Mouse (Mus musculus): ENCODE data around the gene Tff2.

Tff2 gene

DNA sequence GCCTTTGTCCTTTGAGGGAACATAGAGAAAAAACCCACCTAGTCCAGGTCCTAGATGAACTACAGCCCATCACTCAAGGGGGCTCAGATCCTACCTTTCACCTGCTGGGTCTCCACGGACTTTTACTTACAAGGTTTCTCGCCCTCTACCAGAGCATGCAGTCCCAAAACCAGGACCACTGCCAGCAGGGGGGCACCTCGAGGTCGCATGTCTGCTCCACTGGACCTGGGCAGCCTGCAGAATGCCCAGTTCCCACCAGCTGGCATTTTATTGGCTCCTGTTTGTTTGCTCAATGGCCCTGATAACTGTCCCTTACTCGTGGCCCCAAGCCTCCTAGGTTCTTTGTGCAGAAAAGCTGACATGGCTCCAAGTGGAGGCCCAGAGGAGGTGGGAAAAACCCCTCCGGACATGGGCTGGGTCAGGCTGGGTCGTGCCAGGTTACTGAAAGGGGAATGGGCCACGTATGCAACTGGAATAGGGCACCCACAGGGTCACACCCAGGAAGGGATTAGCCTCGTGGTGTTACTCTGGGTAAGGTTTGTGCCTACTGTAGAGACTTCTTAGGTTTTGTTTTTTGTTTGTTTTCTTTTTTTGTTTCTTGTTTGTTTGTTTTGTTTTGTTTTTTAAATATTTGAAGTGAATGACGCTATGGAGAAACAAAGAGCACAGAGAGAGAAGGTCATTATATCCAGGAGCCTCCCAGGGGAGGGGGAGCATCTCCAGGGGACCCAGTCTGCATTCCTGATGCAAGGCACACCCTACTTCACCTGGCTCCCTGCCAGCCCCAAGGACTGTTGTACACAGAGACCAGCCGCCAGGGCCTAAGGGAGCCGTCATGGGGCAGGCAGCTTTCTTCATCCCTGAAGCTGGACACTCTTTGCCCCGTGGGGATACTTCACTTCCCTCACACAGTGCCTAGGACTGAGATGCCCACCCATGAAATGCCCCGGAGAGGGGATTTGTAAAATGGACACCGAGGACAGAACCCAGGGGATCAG lies at the start of gene Tff2:
TSS of gene Tff2 (minus strand) at position 243 of the 998 bp plus-strand sequence.
- peak; percentile 11 for DNase-seq (ENCODE audit: low spot score)

DNA sequence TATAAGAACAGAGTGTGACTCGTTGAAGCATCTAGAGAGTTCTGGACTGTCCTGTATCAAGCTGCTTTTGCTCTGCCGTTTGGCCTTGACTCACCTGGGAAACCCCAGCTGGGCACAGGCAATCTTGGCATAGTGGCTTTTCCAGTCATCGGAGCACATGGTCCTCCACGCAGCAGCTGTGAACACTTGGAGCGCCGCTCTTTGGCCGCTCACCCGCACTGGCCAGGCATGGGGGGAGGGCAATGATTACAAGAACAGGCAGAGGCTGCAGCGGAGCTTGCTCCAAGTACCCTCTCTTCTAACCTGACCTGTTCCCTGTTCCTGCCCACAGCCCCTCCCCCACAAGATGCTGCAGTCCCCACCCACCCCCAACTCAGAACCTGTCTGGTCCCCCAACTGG lies 49.3 kb upstream of the Tff2 start:
- no peak for DNase-seq (ENCODE audit: low spot score)

DNA sequence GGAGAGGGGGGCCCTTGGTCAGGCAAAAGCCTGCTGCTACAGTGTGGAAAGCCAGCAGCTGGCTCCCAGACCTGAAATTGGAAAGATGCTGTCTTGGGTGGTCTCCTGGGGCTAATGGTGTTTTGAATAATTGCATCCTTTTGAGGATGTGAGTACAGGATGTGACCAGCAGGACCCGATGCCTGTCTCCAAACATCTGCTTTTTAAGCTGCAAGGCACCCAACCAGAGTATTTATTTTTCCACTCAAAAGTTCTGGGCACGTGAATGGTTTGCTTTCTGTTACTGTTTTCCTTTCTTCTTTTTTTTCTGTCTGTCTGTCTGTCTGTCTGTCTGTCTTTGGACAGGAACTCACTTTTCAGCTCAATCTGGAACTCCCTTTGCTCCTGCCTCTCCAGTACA lies 48.6 kb upstream of the Tff2 start:
- DNase-seq (ENCODE audit: low spot score), result no peak

DNA sequence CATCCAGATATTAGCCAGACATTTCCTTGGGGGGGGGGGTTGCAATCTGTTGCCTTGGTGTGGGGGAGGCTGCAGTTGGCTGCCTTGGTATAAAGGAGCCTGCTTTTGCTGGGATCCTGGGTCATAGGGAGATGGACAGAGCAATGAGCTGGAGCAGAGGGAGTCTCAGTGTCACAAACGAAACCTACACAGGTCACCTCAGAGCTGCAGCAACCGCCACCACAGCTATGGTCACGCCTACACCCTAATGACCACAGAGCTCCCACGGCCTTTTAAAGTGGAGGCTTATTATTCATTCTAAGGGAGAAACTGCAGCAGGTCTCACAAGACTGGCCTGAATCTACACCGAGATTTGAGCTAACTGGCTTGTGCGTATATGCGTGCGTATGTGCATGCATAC lies 47.7 kb upstream of the Tff2 start:
- no peak for DNase-seq (ENCODE audit: low spot score)

DNA sequence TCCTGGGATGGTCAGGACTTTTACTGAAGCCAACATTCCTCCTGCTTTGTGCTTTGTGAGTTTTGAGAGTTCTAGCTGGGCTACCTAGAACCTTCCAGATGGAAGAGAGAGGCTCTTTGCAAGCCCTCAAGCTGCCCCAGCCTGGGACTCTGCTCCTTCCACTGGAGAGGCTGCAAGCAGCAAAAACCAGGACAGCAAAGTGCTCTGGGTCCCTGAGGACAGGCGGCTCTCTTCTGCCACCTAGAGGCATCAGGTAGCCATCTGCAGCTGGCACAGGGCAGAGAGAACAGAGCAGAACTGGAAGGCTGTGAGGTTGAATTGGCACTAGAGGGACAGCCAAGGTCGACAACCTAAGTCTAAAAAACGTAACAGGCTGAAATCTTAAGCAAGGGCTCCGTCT lies 43.3 kb upstream of the Tff2 start:
- DNase-seq (ENCODE audit: low spot score), result peak; percentile 77

DNA sequence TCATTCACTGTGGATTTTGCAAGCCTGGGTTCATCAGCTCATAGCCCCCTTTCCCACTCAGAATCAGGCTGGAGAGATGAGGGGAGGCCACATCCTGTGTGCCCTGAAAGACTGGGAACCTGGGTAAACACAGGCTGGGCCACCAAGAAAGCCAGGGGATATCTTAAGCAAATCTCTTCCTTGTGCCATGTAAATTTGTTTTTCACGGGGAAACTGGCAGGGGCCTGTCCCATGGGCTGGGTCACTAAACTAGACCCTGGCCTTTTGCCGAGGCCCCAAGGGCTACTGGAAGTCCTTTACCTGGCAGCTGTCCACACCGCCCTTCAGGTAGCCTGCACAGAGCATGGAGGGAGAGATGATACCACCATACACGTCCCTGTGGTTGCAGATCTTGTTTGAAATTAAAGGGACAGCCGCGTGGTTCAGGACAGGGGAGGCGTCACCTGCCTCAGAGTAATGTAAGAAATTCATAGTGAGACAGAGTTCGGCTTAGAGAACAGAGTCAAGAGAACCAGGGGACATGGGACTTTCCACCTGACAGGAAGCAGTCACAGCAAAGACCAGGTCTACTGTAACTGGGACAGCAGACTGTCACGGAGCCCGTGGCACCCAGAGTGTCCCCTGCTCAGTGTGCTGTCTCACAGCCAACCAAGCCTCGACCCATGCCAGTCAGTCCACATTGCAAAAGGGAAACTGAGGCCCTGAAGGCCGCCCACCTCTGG lies 40.3 kb upstream of the Tff2 start:
- DNase-seq (ENCODE audit: low spot score), result peak; percentile 70

DNA sequence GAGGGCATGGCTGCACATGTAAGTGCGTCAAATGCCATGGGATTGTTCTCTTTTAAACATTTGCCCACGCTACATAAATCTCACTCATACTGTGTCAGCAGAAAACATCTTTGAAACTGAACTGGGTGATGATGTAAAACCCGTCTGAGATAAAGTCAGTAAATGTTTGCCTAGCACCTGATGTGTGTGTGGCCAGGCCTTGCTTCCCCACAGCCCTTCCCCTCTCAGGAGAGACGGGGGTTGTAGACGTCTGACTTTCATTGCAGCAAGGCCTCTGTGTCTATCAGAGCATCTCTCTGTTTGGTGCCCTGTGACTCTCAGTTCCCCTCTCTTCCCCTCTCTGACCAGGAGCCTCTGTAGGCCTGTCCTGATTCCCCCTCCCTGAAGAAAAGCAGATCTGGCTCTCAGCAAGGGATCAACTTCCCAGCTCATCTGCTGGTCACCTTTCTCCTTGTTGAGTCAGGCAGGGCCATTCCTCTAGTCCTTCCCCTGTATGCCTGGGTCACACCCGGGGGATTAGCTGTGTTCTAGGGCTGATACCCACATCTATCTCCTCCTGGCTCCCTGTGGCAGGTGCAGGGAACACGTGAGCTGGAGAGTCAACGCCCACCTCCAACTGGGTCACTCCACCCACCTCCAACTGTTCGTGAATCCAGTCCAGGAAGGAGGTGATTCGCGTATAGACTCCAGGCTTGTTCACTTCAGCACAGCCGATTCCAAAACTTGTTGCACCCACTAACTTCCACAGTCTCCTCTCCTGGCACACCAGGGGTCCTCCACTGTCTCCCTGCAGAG lies 39.3 kb upstream of the Tff2 start:
- DNase-seq (ENCODE audit: low spot score), result peak; percentile 18

DNA sequence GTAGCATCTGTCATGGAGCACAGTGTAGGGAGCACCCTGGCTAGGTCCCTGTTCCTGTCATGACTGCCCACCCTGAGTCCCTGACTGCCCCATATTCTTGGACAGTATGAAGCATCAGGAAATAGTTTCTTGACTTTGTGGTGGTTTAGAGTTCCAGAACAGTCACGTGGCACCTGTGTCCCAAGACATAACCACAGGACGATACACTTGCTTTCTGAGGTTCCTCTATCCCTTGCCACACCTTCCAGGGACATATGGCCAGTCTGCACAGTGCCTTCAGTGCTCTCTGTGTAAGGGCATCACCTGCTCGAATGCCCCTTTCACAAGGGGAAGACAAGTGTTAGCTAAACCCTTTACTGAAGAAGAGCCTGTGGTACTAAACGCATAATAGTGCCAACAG lies 37.4 kb upstream of the Tff2 start:
- DNase-seq (ENCODE audit: low spot score), result no peak

DNA sequence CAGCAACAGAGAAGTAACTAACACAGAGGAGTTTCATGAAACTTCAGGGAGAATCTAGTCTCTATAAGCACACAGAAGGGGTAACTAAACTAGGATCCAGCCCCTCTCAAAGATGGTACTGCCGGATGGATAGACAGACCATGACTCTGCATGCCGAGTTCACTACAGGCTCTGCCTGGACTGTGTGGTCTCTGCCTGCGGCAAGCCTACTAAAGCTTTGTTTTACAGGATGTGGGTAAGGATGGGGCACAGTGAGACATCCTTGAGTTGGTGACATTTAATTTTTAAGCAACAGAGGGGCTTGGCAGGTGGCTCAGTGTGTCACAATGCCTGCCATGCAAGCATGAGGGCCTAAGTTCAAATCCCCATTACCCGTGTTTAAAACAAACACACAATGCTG lies 32.2 kb upstream of the Tff2 start:
- DNase-seq (ENCODE audit: low spot score), result no peak

DNA sequence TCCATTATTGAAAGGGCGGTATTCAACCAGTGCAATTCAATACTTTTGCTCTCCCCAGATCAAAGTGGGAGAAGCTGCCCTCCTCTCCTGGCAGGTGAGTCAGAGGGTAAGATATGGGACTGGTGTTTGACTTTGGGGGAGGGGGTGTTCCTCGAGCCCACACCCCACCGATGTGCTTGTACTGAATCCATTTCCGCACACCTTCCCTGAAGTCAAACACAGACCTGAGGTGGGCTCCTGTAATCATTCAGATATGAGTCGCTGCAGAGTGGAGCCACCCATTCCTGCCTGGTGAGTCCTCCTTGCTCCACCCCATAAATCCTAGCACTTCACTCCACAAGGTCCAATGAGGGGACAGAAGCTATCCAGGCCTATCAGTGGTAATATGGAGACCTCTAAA lies 25.7 kb upstream of the Tff2 start:
- no peak for DNase-seq (ENCODE audit: low spot score)

DNA sequence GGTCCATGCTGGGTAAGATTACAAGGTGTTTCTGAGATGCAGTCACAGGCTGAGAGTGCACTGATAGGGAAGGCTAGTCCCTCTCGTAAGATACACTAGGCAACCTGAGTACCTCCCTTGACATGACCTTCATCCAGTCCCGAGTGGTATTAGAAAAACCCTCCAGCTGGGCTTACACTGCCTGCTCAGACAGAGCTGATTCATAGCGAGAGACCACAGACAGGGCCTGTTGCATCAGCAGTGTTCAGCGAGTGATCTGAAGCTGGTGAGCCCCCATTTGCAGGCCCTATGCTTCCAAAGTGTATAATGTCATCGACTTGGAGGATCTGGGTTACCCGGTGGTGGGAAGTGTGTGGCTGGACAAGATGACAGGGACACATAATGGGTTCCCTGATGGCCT lies 21.0 kb upstream of the Tff2 start, which contains the start of gene Tff1:
TSS of gene Tff1 (minus strand) at position 151 of the 400 bp plus-strand sequence.
- no peak for DNase-seq (ENCODE audit: low spot score)

DNA sequence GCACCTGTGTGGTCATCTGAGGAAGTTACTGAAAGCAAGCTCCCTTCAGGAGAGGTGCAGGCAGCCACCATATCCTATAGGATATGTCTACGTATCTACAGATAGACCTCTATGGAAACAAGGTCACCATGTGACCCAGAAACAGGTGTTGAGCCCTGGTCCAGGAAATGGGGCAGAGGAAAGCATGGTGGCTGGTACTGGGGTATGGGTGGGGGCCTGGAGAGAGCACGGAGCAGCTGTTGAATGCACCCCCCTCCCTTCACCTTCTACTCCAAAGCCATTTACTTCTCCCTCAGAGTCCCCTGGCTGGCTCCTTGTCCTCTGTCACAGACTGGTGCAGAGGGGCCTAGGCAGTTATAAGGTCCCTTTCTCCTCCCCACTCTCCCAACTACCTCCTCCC lies 19.7 kb upstream of the Tff2 start:
- no peak for DNase-seq (ENCODE audit: low spot score)

DNA sequence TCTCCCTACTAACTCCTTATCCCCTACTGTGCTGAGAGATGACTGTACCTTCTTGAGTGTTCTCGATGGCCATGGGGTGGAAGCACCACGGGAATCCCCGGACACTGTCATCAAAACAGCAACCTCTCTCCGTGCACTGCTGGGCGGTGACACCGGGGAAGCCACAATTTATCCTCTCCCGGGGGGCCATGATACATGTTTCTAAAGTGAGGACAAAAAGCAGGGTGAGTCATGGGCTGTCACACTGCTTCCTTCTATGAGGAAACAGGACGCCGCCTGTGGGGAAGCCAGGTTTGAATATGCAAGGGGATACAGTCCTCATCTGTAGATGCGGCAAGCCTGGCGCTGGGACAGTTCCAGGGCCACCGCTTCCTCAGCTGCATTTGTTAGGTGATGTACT lies 18.5 kb upstream of the Tff2 start:
- DNase-seq (ENCODE audit: low spot score), result no peak

DNA sequence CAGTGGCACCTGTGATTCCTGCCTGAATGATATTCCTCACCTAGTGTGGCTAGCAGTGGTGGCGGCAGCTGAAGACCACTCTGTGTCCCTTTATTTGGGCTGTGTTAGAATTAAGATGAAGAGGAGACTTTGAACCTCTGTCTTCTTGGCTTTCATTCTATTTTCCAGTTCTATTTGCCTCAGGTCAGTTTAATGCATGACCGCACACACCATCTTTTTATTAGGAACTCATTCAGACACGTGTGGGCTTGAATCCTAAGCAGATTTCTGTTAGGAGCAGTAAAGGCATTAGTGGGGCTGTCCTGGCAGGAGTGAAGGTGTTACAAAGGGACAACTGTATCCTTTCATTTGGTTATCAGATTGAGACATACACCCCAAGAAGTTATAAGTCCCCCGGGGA lies 16.2 kb upstream of the Tff2 start:
- DNase-seq (ENCODE audit: low spot score), result no peak

DNA sequence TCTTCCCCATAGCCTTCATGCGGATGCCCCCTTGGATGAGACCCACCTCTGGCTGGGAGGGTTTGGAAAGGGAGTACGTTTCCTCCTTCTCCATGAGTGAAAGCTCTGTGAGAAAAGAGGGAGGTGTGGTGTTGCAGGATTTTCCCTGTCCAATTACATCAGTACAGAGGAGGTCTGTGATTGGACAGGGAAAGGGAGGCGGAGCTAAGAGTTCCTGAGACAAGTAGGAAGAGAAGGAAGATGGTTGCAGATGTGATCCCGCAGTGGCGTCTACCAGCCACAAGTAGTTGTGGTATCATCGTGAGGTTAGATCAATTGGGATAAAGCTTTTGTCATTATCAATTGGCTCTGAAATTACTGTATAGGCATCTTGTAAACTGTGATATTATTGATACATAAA lies 13.8 kb upstream of the Tff2 start:
- no peak for DNase-seq (ENCODE audit: low spot score)

DNA sequence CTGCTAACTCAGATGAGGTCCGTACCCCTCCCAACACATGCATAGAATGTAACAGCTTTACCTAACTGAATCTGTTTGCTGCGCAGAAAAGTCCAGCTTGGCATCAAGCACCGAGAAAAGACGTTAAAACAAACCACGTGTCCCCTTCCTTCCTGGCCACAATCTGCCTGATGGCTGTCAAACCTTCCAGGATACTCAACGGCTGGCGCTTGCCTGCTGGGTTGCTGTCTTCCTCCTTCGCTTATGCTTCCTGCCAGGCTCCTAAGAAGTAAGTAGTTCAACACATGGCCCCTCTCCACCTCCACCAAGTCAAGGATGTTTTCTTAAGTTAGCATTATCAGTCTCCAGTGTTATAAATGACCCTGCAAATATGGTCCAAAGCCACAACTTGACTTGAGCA lies 9.7 kb upstream of the Tff2 start:
- DNase-seq (ENCODE audit: low spot score), result no peak

DNA sequence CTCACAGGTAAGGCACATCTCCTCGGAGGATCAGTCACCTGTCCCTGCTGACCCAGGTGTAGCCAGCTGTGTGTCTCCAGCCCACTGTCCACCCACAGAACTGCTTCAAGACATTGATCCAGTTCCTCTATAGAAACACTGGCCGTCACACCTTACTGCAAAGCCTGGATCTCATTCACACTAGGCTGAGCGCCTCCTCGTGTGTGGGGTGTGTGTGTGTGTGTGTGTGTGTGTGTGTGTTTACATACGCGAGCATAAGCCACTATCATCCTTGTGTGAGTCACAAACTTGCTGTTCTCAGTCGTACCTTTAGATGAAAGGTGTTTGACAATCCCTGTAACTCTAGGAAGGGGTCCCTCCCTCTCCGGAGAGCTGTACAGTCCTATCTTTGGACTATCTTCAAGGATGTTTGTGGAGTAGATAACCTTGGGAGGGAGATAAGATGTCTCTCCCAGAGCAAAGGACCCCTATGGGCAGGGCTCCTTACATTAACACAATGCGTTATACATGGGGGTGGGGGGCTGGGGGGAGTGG lies 9.0 kb upstream of the Tff2 start:
- DNase-seq (ENCODE audit: low spot score), result no peak

DNA sequence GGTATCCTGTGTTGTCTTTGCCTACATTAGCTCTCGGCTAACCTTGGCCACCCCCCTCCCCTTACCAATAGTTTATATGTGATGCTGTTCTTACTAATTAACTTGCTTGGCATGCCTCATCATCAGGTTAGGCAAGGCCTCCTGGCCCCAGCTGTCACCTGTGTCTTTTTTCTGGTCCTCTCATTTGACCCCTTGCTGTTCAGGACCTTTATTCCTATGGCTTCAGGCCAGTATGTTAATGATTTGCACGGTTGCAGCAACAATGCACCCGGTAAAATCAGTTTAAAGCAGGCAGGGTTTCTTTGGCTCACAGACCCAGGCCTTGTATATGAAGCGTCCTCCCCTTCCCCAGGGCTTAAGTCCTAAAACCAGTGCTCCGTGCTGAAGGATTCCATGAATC lies 8.4 kb upstream of the Tff2 start:
- no peak for DNase-seq (ENCODE audit: low spot score)

DNA sequence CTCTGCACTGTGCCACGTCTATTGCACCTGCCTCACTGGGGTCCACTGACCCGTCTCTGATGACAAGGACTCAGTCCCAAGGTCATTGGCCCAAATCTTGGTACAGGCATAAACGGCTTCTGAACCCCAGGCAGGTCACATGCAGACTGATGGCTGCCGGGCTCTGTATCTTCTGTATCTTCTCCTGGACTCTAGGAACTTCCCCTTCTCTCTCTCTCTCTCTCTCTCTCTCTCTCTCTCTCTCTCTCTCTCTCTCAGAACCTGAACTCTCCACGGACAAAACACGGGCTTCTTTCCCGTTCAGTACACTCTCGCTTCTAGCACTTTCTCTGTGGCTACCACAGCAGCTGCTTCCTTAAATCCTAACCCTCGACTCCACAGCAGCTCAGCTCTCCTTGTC lies 1.9 kb upstream of the Tff2 start:
- no peak for DNase-seq (ENCODE audit: low spot score)

DNA sequence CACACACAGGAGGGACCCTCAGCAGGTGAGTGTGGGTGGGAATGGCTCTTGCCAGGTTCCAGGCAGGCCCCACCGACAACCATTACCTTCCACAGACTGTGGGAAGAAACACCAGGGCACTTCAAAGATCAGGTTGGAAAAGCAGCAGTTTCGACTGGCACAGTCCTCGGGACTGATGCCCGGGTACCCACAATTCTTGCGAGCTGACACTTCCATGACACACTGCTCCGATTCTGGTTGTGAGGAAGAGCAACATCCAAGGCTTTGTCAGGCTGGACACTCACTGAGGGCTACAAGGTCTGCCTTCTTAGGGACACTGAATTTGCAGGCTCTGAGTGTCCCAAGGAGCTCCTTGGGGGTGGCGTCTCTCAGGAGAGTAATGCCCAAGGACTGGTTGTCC lies 2.0 kb downstream of the Tff2 start:
- no peak for DNase-seq (ENCODE audit: low spot score)

DNA sequence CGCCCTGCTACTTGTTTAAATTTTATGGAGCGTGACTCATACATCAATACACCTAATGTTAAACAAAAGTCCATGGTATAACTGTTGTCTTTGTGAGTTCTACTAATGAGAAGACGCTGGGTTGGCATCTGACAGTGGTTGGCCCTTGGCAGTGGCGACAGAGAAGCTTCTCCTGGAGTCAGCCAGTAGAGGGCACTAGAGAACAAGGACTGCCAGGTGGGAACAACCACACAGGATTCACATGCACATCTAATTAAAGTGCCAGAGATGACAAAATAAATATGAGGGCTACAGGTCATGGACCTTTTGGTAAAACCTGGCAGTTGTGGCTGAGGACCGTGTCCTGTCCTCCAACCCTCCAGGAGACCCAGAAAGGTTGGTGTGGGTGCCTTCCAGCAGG lies 5.7 kb downstream of the Tff2 start:
- DNase-seq (ENCODE audit: low spot score), result peak; percentile 66

DNA sequence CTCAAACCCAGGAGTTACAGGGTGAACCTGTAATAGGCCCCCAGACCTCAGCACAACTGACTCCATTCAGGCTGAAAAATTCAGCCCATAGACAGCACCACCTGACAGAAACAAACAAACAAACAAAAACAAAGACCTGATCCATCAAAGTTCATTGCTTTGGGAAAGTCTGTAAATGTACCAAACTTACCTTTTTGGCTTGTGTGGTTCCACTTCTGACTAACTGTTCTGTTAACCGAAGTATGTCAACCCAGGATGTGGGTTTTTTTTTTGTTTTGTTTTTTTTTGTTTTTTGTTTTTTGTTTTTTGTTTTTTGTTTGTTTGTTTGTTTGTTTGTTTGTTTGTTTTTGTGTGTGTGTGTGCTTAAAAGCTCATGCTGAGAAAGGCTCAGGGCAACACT lies 7.3 kb downstream of the Tff2 start:
- DNase-seq (ENCODE audit: low spot score), result no peak

Measured in urinary bladder, postnatal 14 days (tissue).